Mouse (Mus musculus): ENCODE measurements at regions not wholly inside any gene's neighbourhood (a gene's known extent, or its start where the extent isn't known, plus 50 kb on each side); places are given as distances from the start of the nearest gene placed in this dataset.

- TF ChIP-seq BHLHE40 (IDR thresholded peaks at IDR 0.05; ENCODE audit: low read depth, low read length): peak; percentile 92
- TF ChIP-seq NRF1 (IDR thresholded peaks at IDR 0.05; ENCODE audit: low read depth, low read length): no peak
- no peak for TF ChIP-seq PAX5 (IDR thresholded peaks at IDR 0.05; ENCODE audit: low read length)
- TF ChIP-seq SMC3 (IDR thresholded peaks at IDR 0.05; ENCODE audit: low read depth, low read length): no peak; the same call in 1 of the 2 replicates
- no peak for TF ChIP-seq GABPA (IDR thresholded peaks at IDR 0.05; ENCODE audit: insufficient replicate concordance, low read depth, low read length)
- peak; percentile 48 for TF ChIP-seq JUN (IDR thresholded peaks at IDR 0.05; ENCODE audit: insufficient read depth, low read depth, low read length)
- no peak for TF ChIP-seq MAZ (IDR thresholded peaks at IDR 0.05; ENCODE audit: low read depth, low read length)
- peak; percentile 82 for TF ChIP-seq MYC (IDR thresholded peaks at IDR 0.05; ENCODE audit: low read depth, low read length)
Observed at GRCm38 (mm10) chr9:116338093-116338728, 163.1 kb upstream of the Tgfbr2 start (continued).

- no peak for DNase-seq (ENCODE audit: extremely low read depth)
- Histone ChIP-seq H3K27me3 (replicated peaks) (no peaks in the 10 kb centered on the region), H3K9ac (ENCODE audit: insufficient read depth, low read depth) (no peak overlapping the region), H3K27ac (ENCODE audit: insufficient read depth, low read depth) (peak overlapping the region; percentile 44), H3K36me3 (replicated peaks in 1 of 2; ENCODE audit: control insufficient read depth in 1 of 2, insufficient read depth in 1 of 2, low read length in 1 of 2) (no peaks in the 10 kb centered on the region), H3K4me2 (ENCODE audit: insufficient read depth, low read depth, poor library complexity, severe bottlenecking) (no peak overlapping the region), H3K79me2 (replicated peaks; ENCODE audit: control insufficient read depth, extremely low read depth, insufficient read depth, poor library complexity, severe bottlenecking) (no peaks in the 10 kb centered on the region), H3K4me3 (replicated peaks in 1 of 3; ENCODE audit: low read depth in 2 of 3, low read length in 2 of 3, poor library complexity in 1 of 3) (no peak overlapping the region), H3K4me1 (ENCODE audit: control insufficient read depth in 1 of 2, insufficient read depth in 2 of 2) (peaks cover 17 to 43% of the 10 kb centered on the region in 2 experiments), H3K9me3 (replicated peaks; ENCODE audit: low read length) (peaks cover 13% of the 10 kb centered on the region)
- dilution Hi-C loops (cut with MboI; ENCODE audit: extremely low pct_ligation_motif_present, extremely low pct_unique_long_range_greater_than_20kb, low sequenced_read_pairs): no loop called here
- TF ChIP-seq MAFK (IDR thresholded peaks at IDR 0.05; ENCODE audit: insufficient replicate concordance, low read length) (peak; percentile 30; the same call in 1 of the 2 replicates), BHLHE40 (IDR thresholded peaks at IDR 0.05; ENCODE audit: low read depth, low read length) (no peak)
- in situ Hi-C loops (cut with MboI; ENCODE audit: low pct_ligation_motif_present, low pct_unique_long_range_greater_than_20kb, low sequenced_read_pairs): no loop called here
Observed at GRCm38 (mm10) chr9:116337446-116338010, 162.4 kb upstream of the Tgfbr2 start.

GRCm38 (mm10) chr9:116335561-116336478, 160.7 kb upstream of the Tgfbr2 start:
- in situ Hi-C loops (cut with MboI; ENCODE audit: low pct_ligation_motif_present, low pct_unique_long_range_greater_than_20kb, low sequenced_read_pairs): no loop called here
- no peak overlapping the region for H3K4me2 ChIP-seq (ENCODE audit: insufficient read depth, low read depth, poor library complexity, severe bottlenecking)
- dilution Hi-C loops (cut with MboI; ENCODE audit: extremely low pct_ligation_motif_present, extremely low pct_unique_long_range_greater_than_20kb, low sequenced_read_pairs): no loop called here
- no peaks in the 10 kb centered on the region for H3K27me3 ChIP-seq (replicated peaks)
- TF ChIP-seq ELF1 (IDR thresholded peaks at IDR 0.05; ENCODE audit: low read depth, low read length) (no peak), MXI1 (IDR thresholded peaks at IDR 0.05; ENCODE audit: low read depth, low read length) (no peak), POLR2A (IDR thresholded peaks at IDR 0.05; ENCODE audit: low read depth, low read length) (no peak), RCOR1 (conservative IDR thresholded peaks at IDR 0.05; ENCODE audit: low read depth, low read length) (no peak), ETS1 (conservative IDR thresholded peaks at IDR 0.05; ENCODE audit: low read depth, low read length) (no peak), UBTF (IDR thresholded peaks at IDR 0.05; ENCODE audit: low read depth, low read length) (no peak)
- no peak for DNase-seq (ENCODE audit: extremely low read depth)
- peaks cover 13% of the 10 kb centered on the region for H3K9me3 ChIP-seq (replicated peaks; ENCODE audit: low read length)
- no peak overlapping the region for H3K4me3 ChIP-seq (replicated peaks in 1 of 3; ENCODE audit: low read depth in 2 of 3, low read length in 2 of 3, poor library complexity in 1 of 3)
- peaks cover 26 to 59% of the 10 kb centered on the region in 2 experiments for H3K4me1 ChIP-seq (ENCODE audit: control insufficient read depth in 1 of 2, insufficient read depth in 2 of 2)
- H3K36me3 ChIP-seq (replicated peaks in 1 of 2; ENCODE audit: control insufficient read depth in 1 of 2, insufficient read depth in 1 of 2, low read length in 1 of 2): no peaks in the 10 kb centered on the region
- H3K9ac ChIP-seq (ENCODE audit: insufficient read depth, low read depth): no peak overlapping the region
- no peaks in the 10 kb centered on the region for H3K79me2 ChIP-seq (replicated peaks; ENCODE audit: control insufficient read depth, extremely low read depth, insufficient read depth, poor library complexity, severe bottlenecking)
- H3K27ac ChIP-seq (ENCODE audit: insufficient read depth, low read depth): no peak overlapping the region
